Mouse (Mus musculus) embryonic stem cell, embryonic (primary cell): Measurements from ENCODE around the gene Prox1.

Source experiments
- CTCF ChIA-PET, 4 experiments: fragments of 300-600 bp in 2 of 4; fragments of 350-600 bp in 2 of 4; sonication (Branson Sonifier 250); formaldehyde crosslinking; loops; one replicate each; lab custom pipeline; 2022; ENCODE audit warnings: inconsistent platforms in 2 of 4; lab: Charles Lee
- POLR2A ChIA-PET, 4 experiments: fragments of 300-600 bp in 2 of 4; fragments of 350-600 bp in 2 of 4; sonication (Branson Sonifier 250); formaldehyde crosslinking; loops; one replicate each; lab custom pipeline; 2022; ENCODE audit warnings: antibody characterized with exemption in 4 of 4, inconsistent platforms in 1 of 4; lab: Charles Lee

Prox1 gene

DNA sequence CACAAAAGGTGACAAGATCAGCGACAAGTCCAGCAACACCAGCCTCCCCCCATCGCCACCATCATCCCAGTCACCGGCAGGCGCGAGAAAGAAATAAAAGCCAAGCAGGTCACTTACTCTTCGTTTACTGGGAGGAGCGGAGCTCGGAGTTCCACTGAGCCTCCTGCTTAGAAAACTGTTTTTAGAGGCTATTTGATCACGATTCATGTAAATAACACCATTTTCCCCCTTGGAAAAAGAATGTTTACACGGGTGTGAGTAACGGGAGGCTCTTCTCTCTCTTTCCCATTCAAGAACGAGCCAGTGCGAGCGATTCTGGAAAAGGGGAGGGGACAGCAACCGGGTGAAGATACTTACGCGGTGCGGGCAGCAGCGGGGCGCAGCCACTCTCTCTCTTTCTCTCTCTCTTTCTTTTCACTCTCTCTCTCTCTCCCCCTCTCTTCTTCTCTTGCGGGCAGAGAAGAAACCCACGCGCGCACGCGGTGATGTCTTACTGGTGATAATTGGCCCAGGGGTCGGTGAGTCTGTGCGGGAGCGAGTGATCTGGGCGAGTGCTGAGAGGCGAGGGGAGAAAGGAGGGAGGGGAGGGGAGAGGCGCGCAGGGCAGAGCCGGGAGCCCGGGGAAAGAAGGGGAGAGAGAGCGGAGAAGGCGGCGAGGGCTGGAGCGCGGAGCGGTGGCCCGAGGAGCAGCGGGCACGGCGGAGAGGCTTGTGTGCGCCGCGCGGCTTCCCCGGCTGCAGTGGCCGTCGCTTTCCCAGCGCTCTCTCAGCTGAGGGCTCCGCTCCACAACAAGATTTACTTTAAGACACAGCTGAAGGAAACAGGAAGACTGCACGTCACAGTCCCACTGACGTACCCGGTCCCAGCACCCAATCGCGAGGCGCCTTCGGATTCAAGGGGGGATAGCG, at the start of gene Prox1:
TSS of gene Prox1 (minus strand) at position 804 of the 908 bp plus-strand sequence.
- POLR2A ChIA-PET = interaction anchor here in 3 of 4 experiments (0.6 to 2.0 kb wide), 7 partner anchors 10 to 856 kb away, joined by 3 to 8 read pairs (median 4); partner anchors contain the start of gene Flvcr1 (in 1 of the 3)
- CTCF ChIA-PET = interaction anchor here in 3 of 4 experiments (0.5 to 0.9 kb wide), 3 partner anchors 27 to 525 kb away, joined by 3 to 4 read pairs (median 3); no protein-coding TSS in a partner anchor

GRCm38 (mm10) chr1:190216621-190217020, 46.1 kb upstream of the Prox1 start:
- CTCF ChIA-PET = interaction anchor here in 2 of 4 experiments (0.6 kb wide), 2 partner anchors 122 to 170 kb away, joined by 3 read pairs; no protein-coding TSS in a partner anchor
- POLR2A ChIA-PET = interaction anchor here in 1 of 4 experiments (1.1 kb wide), 1 partner anchor 12 kb away, joined by 3 read pairs; no protein-coding TSS in a partner anchor

DNA sequence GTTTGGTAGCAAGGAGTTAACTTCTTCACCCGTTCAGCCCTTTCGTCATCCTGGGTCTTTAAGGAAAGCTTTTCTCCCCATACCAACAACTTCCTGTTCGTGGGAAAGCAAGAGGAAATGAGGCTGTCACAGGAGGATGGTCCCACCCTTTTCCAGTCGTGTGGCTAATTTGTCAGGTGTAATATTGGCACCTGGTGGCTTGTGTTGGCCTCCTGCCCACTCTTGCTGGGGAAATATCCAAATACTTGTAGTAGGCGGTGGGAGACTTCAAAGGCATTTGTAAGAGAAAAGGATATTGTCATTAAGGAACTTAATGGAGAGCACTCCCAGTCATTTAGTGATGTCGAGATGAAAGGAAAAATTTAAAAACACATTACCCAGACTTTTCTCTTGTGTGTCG, 44.1 kb upstream of the Prox1 start:
- ChIA-PET POLR2A (no interaction called here), CTCF (interaction anchor here in 1 of 4 experiments (0.7 kb wide), 1 partner anchor 596 kb away, joined by 5 read pairs; no protein-coding TSS in a partner anchor)

DNA sequence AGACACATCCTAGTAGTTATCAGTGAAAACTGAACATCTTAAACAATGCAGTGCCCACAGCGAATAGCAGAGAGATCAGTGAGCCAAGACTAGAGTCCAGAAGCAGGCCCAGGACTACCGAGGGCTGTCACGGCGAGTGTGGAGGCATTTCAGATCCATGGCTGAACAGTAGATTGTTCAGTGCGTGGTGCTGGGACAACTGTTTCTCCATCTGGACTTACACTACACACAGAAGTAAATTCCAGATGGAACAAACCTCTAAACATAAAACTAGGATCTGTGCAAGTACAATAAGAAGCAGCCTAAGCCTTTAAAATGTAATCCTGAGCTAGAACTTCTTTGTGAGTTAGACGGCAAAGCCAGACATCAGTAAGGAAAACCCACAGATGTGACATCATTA, 42.7 kb upstream of the Prox1 start:
- POLR2A ChIA-PET = interaction anchor here in 1 of 4 experiments (0.7 kb wide), 1 partner anchor 85 kb away, joined by 4 read pairs; no protein-coding TSS in a partner anchor
- CTCF ChIA-PET = interaction anchor here in 1 of 4 experiments (1.0 kb wide), 1 partner anchor 172 kb away, joined by 3 read pairs; no protein-coding TSS in a partner anchor

DNA sequence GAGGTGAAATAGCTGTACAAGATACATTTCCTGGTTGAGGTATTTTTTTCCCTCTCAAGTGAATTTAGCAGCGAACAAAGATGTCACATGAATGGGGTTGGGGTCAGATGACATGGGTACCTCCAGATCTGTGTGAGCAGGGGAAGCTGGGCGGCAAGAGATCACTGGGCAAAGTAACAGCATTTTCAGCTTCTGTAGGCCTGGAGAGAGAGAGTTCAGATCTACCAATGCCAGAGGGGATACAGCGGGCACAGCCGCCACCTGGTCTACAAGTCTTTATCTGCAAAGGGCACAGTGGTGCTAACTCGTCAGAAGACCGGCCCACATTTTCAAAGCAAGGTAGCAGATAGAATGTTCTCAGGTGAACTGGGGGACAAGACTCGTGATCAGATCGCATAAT, 36.7 kb upstream of the Prox1 start:
- CTCF ChIA-PET = interaction anchor here in 1 of 4 experiments (0.7 kb wide), 1 partner anchor 206 kb away, joined by 3 read pairs; no protein-coding TSS in a partner anchor
- POLR2A ChIA-PET = no interaction called here

- POLR2A ChIA-PET = no interaction called here
- CTCF ChIA-PET = no interaction called here
These were observed 35.2 kb upstream of the Prox1 start for GRCm38 (mm10) chr1:190205691-190206090.

DNA sequence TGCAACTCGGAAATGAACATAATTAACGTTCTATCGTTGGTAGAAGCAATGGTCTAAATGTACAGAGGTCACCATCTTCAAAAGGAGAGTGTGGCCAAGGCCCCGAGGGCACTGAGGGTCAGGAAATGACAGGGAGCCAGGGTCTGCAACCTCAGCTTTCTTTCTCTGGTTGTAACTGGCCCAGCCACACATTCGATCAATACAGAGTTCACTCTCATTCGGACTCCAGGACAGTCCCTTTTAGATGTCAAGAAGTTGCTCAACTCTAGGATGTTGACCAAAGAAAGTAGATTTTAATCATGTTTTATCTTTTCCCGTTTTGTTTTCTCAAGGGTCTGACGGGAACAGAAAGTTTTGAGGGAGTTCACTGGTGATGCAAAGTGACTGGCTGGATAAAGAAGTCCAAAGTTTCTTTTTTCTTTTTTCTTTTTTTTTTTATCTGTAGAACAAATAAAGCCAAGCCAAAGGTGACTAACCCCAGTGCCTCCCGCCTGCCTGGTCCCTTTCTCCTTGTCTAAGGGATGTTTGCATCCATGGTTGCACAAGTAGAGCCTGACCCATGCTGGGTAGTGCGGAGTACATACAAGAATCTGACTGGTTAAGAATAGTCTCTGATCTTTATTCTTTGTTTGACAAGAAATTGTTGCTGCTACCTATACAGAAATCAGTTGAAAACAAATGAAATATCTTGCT, 34.0 kb upstream of the Prox1 start:
- CTCF ChIA-PET = no interaction called here
- POLR2A ChIA-PET = no interaction called here

- POLR2A ChIA-PET = interaction anchor here in 1 of 4 experiments (0.6 kb wide), 1 partner anchor 1740 kb away, joined by 6 read pairs; no protein-coding TSS in a partner anchor
These were observed 31.2 kb upstream of the Prox1 start for GRCm38 (mm10) chr1:190201696-190202095.

DNA sequence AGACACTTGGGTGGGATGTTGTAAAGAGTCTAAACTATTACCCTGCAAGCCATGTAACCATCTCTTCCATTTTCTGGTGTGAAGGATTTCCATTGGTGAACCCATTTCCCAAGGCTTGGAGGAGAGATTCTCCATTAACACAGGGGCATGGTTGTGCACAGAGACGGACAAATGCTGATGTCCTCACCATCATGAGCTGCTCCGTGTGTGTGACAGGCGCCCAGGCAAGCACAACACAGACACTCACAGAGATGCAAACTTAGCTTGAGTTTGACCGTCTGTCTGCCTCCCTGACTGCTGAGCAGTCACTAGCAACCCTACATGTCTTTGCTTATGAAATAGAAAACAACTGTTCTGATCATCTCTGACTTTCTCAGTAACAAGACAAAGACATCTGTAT, 30.5 kb upstream of the Prox1 start:
- CTCF ChIA-PET = no interaction called here
- POLR2A ChIA-PET = no interaction called here

More at GRCm38 (mm10) chr1:190201696-190202095, 31.2 kb upstream of the Prox1 start:
- CTCF ChIA-PET = no interaction called here

DNA sequence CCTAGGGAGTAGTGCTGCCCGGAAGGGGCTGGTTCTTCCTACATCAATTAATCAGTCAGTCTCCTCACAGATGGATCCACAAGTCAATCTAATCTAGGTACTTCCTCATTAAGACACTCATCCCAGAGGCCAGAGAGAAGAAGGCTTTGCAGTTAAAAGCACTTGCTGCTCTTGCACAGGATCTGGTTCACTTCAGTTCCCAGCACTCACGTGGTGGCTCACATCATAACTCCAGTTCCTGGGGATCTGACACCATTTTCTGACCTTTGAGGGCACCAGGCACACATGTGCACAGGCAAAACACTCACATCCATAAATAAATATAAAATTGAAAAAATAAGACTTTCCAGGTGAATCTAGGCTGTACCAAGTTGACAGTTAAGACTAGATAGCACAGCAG, 27.7 kb upstream of the Prox1 start:
- CTCF ChIA-PET = no interaction called here
- POLR2A ChIA-PET = no interaction called here

GRCm38 (mm10) chr1:190192011-190192410, 21.5 kb upstream of the Prox1 start:
- ChIA-PET CTCF (no interaction called here), POLR2A (no interaction called here)

DNA sequence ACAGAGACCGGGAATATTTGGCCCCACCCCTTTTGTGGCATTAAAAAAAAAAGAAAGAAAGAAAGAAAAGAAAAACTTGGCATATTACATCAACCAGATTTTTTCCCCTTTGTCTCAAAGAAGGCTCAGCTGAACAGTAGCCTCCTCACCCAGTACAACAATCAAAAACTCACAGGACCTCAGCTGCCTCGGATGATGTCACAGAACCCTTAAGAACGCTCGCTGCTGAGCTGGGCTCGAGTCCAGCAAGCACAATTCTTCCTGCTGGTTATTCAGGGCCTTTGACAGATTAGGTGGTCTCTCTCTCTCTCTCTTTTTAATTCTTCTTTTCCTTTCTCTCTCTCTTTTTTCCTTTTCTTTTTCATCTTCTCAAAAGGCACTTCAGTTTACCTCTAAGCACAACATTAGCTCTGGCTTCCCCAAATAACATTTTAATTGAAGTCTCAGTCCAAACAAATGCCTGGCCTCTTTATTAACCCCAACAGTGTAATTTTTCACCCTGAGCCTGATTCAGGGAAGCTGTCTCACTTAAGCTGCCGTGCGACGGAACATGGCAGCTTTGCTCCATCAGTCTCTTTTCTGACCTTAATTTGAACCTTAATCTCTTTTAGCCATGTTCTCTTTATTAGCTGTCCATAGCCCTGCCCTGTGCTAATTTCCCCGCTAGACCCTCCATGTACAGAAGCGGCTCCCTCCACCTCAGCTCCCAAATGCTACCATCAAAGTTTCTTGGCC, 19.9 kb upstream of the Prox1 start:
- ChIA-PET POLR2A (interaction anchor here in 1 of 4 experiments (0.6 kb wide), 1 partner anchor 44 kb away, joined by 4 read pairs; no protein-coding TSS in a partner anchor), CTCF (no interaction called here)

- CTCF ChIA-PET = interaction anchor here in 1 of 4 experiments (0.8 kb wide), 1 partner anchor 148 kb away, joined by 7 read pairs; no protein-coding TSS in a partner anchor
- POLR2A ChIA-PET = interaction anchor here in 1 of 4 experiments (0.5 kb wide), 1 partner anchor 828 kb away, joined by 3 read pairs; no protein-coding TSS in a partner anchor
These were observed 18.6 kb upstream of the Prox1 start for GRCm38 (mm10) chr1:190189125-190189524.

DNA sequence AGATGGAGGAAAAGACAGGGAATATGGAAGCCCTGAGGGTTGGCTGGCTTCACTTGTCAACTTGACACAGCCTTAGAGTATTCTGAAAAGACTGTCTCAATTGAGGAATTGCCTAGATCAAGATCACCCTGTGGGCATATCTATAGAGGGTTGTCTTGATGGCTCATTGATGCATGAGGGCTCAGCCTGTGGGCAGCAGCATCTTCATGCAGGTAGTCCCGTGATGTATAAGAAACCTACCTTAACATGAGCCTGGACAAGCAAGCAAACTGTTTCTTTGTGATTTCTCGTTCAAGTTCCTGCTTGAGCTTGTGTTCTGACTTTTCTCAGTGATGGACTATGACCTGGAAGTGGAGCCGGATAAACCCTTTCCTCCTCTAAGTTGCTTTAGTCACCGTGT, 15.8 kb upstream of the Prox1 start:
- ChIA-PET POLR2A (interaction anchor here in 1 of 4 experiments (0.6 kb wide), 1 partner anchor 152 kb away, joined by 3 read pairs; no protein-coding TSS in a partner anchor), CTCF (no interaction called here)

DNA sequence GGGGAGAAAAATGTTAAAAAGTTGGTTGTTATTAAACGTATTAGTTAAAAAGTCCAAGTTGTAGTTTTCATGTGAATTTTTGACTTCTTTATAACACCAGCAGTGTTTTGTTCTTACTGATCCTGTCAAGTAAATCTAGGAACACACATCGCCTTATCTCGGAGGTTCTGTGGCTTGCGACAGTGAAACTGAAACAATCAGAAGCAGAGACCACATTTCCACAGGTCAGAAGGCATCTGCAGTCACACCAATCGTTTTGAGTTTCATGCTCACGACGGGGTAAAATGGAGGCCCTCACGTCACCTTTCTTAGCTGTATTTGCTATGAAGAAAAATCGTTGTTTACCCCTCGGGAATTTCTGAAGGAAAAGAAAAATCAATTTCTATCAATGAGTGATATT, 14.8 kb upstream of the Prox1 start:
- ChIA-PET CTCF (no interaction called here), POLR2A (interaction anchor here in 1 of 4 experiments (0.6 kb wide), 1 partner anchor 305 kb away, joined by 4 read pairs; no protein-coding TSS in a partner anchor)

- CTCF ChIA-PET = no interaction called here
- POLR2A ChIA-PET = interaction anchor here in 1 of 4 experiments (0.5 kb wide), 1 partner anchor 619 kb away, joined by 4 read pairs; no protein-coding TSS in a partner anchor
These were observed 13.1 kb upstream of the Prox1 start for GRCm38 (mm10) chr1:190183574-190183973.

DNA sequence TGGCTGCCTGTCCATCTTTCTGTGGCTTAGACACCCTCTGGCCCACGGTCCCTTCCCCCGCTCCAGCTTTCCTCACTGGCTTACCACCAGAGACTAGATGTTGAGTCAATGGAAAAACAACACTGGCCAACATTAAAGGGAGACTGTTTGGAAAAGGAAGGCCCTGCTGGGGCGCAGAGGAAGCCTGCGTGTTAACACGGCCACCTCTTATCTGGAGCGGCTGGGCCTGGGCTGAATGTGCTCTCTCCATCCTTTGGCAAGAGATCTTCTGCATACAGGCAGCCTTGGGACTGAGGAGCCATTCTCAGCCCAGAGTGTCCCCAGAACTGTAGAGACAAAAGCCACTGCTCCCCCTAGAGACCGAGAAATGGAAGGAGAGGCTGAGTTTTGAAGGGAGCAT, 11.3 kb upstream of the Prox1 start:
- CTCF ChIA-PET = interaction anchor here in 2 of 4 experiments (0.7 kb wide), 2 partner anchors 67 to 298 kb away, joined by 4 to 6 read pairs; no protein-coding TSS in a partner anchor
- POLR2A ChIA-PET = interaction anchor here in 1 of 4 experiments (0.7 to 1.3 kb wide), 2 partner anchors 21 to 730 kb away, joined by 3 read pairs; no protein-coding TSS in a partner anchor

- CTCF ChIA-PET = interaction anchor here in 1 of 4 experiments (0.7 kb wide), 1 partner anchor 12 kb away, joined by 5 read pairs; no protein-coding TSS in a partner anchor
- POLR2A ChIA-PET = interaction anchor here in 1 of 4 experiments (1.3 kb wide), 1 partner anchor 20 kb away, joined by 3 read pairs; no protein-coding TSS in a partner anchor
These were observed 10.3 kb upstream of the Prox1 start for GRCm38 (mm10) chr1:190180861-190181260.
